12 mouse cellular contexts compared by ENCODE assay signal in genomic region chr7:112717676-112718075, GRCm38 (mm10). TPM values are rescaled to one million over a fixed set of nuclear protein-coding genes. Genes with fewer than 3 reads are reported as not detected.
DNase-seq lines count a peak whose midpoint lies in the region; ATAC-seq lines count a peak whose summit lies in the region.
"Had no signal": no experiment of that assay in that cellular context is flagged by ENCODE, and none has a peak within 500 bp of the region (broad histone marks: within the 10 kb centered on the region; RNA-seq: fewer than 3 reads in every experiment).

No protein-coding gene starts in this region.

- no peaks in the 10 kb centered on the region for H3K27me3 ChIP-seq in hindbrain, embryonic 13.5 days
- no peaks in the 10 kb centered on the region for H3K27me3 ChIP-seq in hindbrain, embryonic 16.5 days (replicated peaks; ENCODE audit: control insufficient read depth, insufficient read depth, low read length)
- no peaks in the 10 kb centered on the region for H3K27me3 ChIP-seq in heart, embryonic 13.5 days (replicated peaks)
- H3K27me3 ChIP-seq: embryonic facial prominence, embryonic 15.5 days; stomach, embryonic 15.5 days had no signal

- H3K4me1 ChIP-seq in hindbrain, embryonic 13.5 days (replicated peaks) = peaks cover 70% of the 10 kb centered on the region
- H3K4me1 ChIP-seq in hindbrain, embryonic 16.5 days (ENCODE audit: control insufficient read depth, insufficient read depth, low read depth, low read length) = peaks cover 31% of the 10 kb centered on the region
- H3K4me1 ChIP-seq in heart, embryonic 13.5 days = peaks cover 95% of the 10 kb centered on the region

- no peak overlapping the region for H3K9ac ChIP-seq in hindbrain, embryonic 13.5 days
- H3K9ac ChIP-seq in hindbrain, embryonic 16.5 days (ENCODE audit: low read depth, low read length) = no peak overlapping the region
- peak overlapping the region; percentile 33; the same call in 1 of the 2 replicates for H3K9ac ChIP-seq in heart, embryonic 13.5 days
- H3K9ac ChIP-seq: embryonic facial prominence, embryonic 15.5 days; stomach, embryonic 15.5 days had no signal

- no peak for ATAC-seq in hindbrain, embryonic 13.5 days (ENCODE audit: low FRiP score)
- no peak for ATAC-seq in hindbrain, embryonic 16.5 days
- ATAC-seq in heart, embryonic 13.5 days (ENCODE audit: extremely low read depth, insufficient number of reproducible peaks, low FRiP score, low TSS enrichment) = no peak
- ATAC-seq: inflammation-experienced regulatory T-cells, adult 6 months had no signal

- H3K4me3 ChIP-seq in hindbrain, embryonic 13.5 days = no peak overlapping the region
- no peak overlapping the region for H3K4me3 ChIP-seq in hindbrain, embryonic 16.5 days (ENCODE audit: low read length)
- H3K4me3 ChIP-seq in heart, embryonic 13.5 days = no peak overlapping the region
- H3K4me3 ChIP-seq: embryonic facial prominence, embryonic 15.5 days; stomach, embryonic 15.5 days had no signal

- H3K4me2 ChIP-seq in hindbrain, embryonic 13.5 days = no peak overlapping the region
- no peak overlapping the region for H3K4me2 ChIP-seq in hindbrain, embryonic 16.5 days (ENCODE audit: low read length)
- H3K4me2 ChIP-seq in heart, embryonic 13.5 days = no peak overlapping the region
- H3K4me2 ChIP-seq: embryonic facial prominence, embryonic 15.5 days; stomach, embryonic 15.5 days had no signal

- no peaks in the 10 kb centered on the region for H3K36me3 ChIP-seq in hindbrain, embryonic 13.5 days
- H3K36me3 ChIP-seq in hindbrain, embryonic 16.5 days (ENCODE audit: control insufficient read depth, insufficient read depth, low read length) = no peaks in the 10 kb centered on the region
- H3K36me3 ChIP-seq in heart, embryonic 13.5 days = no peaks in the 10 kb centered on the region
- H3K36me3 ChIP-seq: embryonic facial prominence, embryonic 15.5 days; stomach, embryonic 15.5 days had no signal

- no peaks in the 10 kb centered on the region for H3K9me3 ChIP-seq in hindbrain, embryonic 13.5 days
- no peaks in the 10 kb centered on the region for H3K9me3 ChIP-seq in hindbrain, embryonic 16.5 days (ENCODE audit: control insufficient read depth, low read length)
- no peaks in the 10 kb centered on the region for H3K9me3 ChIP-seq in heart, embryonic 13.5 days
- H3K9me3 ChIP-seq: embryonic facial prominence, embryonic 15.5 days; stomach, embryonic 15.5 days had no signal

- H3K27ac ChIP-seq in hindbrain, embryonic 13.5 days = peak overlapping the region; percentile 19; the same call in 1 of the 2 replicates
- no peak overlapping the region for H3K27ac ChIP-seq in hindbrain, embryonic 16.5 days (ENCODE audit: low read depth, low read length)
- H3K27ac ChIP-seq in heart, embryonic 13.5 days (replicated peaks) = peak overlapping the region; percentile 48; the same call in 1 of the 2 replicates
- H3K27ac ChIP-seq: embryonic facial prominence, embryonic 15.5 days; stomach, embryonic 15.5 days had no signal

- DNase-seq in NIH3T3 (ENCODE audit: low read depth) = peak; percentile 57
- DNase-seq in lung, postnatal 10 days = peak; percentile 61
- no peak for DNase-seq in right cerebral cortex, postnatal 14 days
- no peak for DNase-seq in left cerebral cortex, adult 18-20 months (ENCODE audit: low spot score in 2 of 2)
- DNase-seq in frontal cortex, postnatal 14 days (ENCODE audit: low spot score in 2 of 2) = no peak
- DNase-seq: cerebellum, adult 18-20 months had no signal

- WGBS in hindbrain, embryonic 13.5 days = 33% methylated on average over 2 of the region's 2 CpGs
- WGBS in hindbrain, embryonic 16.5 days = 40% methylated on average over 2 of the region's 2 CpGs
- WGBS in heart, embryonic 13.5 days = 29% methylated on average over 2 of the region's 2 CpGs

RNA-seq across cellular contexts. Expression of gene Tead1, which starts 38.6 kb away (rescaled TPM):
- 20.5 and 21.5 TPM in 2 replicates for polyA plus RNA-seq in hindbrain, embryonic 13.5 days (2015; fragmentation: Nextera tagmentation; extraction: Ambion mirVana)
- polyA plus RNA-seq in hindbrain, embryonic 16.5 days (2015; fragmentation: Nextera tagmentation; extraction: Ambion mirVana) = 12.1 and 12.2 TPM in 2 replicates
- 25.2 and 29.3 TPM in 2 replicates for polyA plus RNA-seq in heart, embryonic 13.5 days (2015; fragmentation: Nextera tagmentation; extraction: Ambion mirVana)
- total RNA-seq in left cerebral cortex, adult 18-20 months (2021) = 10 to 100 TPM; 10.7 to 10.8 TPM

Comparison
In these comparisons a context has a peak if more than half of its experiments do, and no peak if none do; other contexts are left out.
1. DNase-seq: peak in NIH3T3 (single experiment) and lung, postnatal 10 days (single experiment); none in right cerebral cortex, postnatal 14 days (single experiment), left cerebral cortex, adult 18-20 months (0 of 2) and frontal cortex, postnatal 14 days (0 of 2).